Mouse (Mus musculus) thymus, adult 2 months (tissue): ENCODE measurements around the gene Lhx1. TPM values are rescaled to one million over a fixed set of nuclear protein-coding genes. Genes with fewer than 3 reads are reported as not detected.

Source experiments
- DNase-seq: peaks from one replicate; pipeline ENCODE4 v3.0.0; 2021
- H3K27ac ChIP-seq: fragments of 200-500 bp; 2 replicates; pipeline ENCODE4 v1.5.1; 2012; ENCODE audit warnings: low read length, control low read depth; ENCODE audit not compliant: control insufficient read depth, insufficient read depth
- H3K27me3 ChIP-seq: fragments of 200-500 bp; 2 replicates; pipeline ENCODE4 v1.6.1; 2012; ENCODE audit warnings: mild to moderate bottlenecking, low read length, moderate library complexity, mixed read lengths; ENCODE audit not compliant: control insufficient read depth, insufficient read depth
- H3K36me3 ChIP-seq: fragments of 200-500 bp; 2 replicates; pipeline ENCODE4 v1.6.1; 2012; ENCODE audit warnings: mild to moderate bottlenecking, low read length, moderate library complexity; ENCODE audit not compliant: control insufficient read depth, insufficient read depth
- H3K4me1 ChIP-seq: fragments of 200-500 bp; replicated peaks from 2 replicates; pipeline ENCODE4 v1.6.1; 2012; ENCODE audit warnings: low read length; ENCODE audit not compliant: control insufficient read depth, insufficient read depth
- H3K4me3 ChIP-seq: fragments of 200-500 bp; 2 replicates; pipeline ENCODE4 v1.5.1; 2012; ENCODE audit warnings: mild to moderate bottlenecking, low read length, control low read depth, moderate library complexity; ENCODE audit not compliant: control insufficient read depth, insufficient read depth
- CTCF ChIP-seq: fragments of 200-500 bp; IDR thresholded peaks from 2 replicates; pipeline ENCODE4 v1.5.1; 2012; ENCODE audit warnings: mild to moderate bottlenecking, control low read depth, low read length, moderate library complexity, borderline replicate concordance; ENCODE audit not compliant: control insufficient read depth, poor library complexity, insufficient read depth; ENCODE audit errors: extremely low read depth
- POLR2A ChIP-seq: fragments of 200-500 bp; IDR thresholded peaks from 2 replicates; pipeline ENCODE4 v1.6.1; 2012; ENCODE audit warnings: mild to moderate bottlenecking, low read length, control low read depth, moderate library complexity; ENCODE audit not compliant: control insufficient read depth, poor library complexity, insufficient read depth; ENCODE audit errors: extremely low read depth
- WGBS: fragments of 180-500 bp; shearing (Covaris S2); methylation state at CpG from one replicate; pipeline ENCODE4 v1.1.7; 2018; 5-methylcytosine and 5-hydroxymethylcytosine counted together
- polyA plus RNA-seq: library from polyadenylated mRNA; depleted of rRNA; stranded (reverse); fragments of >200 nt; gene quantifications from 2 replicates; pipeline ENCODE4 v1.2.3, GENCODE M21; 2012

The Lhx1 gene
- polyA plus RNA-seq, 1 experiment: 0.13 TPM

DNA sequence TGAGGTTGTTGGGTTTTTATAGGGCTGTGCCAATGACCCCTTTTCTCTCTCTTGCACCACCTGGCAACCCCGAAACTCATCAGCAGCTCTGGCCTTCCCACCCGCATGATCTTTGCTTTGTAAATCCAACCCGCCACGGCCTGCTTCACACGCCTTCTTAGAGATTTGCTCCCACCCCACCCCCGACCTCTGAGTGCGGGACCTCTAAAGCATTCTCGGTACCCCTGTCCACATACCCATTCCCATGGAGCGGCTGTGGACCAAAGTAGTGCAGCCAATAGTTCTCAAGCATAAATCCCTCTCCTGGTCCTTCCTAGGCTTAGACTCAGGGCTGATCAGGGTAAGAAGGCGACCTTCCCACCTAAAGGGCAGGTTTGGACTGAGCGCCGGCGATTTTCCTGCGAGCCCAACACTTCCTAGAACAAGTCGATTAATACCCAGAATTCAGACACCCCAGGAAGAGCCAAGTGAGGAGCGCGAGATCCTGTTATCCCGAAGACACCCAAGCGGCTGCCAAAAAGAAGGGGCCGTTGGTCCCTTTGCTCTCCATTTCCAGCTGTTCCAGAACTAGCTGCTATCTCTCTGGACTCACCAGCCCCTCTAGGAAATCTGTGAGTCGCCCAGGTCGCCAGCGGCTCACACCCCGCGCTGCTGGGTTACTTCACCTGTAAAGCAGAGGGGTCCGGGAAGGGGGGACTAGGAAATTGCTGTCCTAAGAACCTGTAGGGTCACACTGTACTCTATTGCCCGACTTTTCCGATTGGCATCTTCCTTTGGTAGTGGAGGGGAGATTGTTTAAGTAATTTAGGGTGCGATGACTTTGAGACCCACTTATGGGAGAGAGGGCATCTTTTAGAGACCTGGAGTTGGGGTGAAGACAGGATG, 1.9 kb upstream of the Lhx1 start:
- peaks cover 50% of the 10 kb centered on the region for H3K27me3 ChIP-seq
- H3K27ac ChIP-seq: no peak overlapping the region
- peaks cover 14% of the 10 kb centered on the region for H3K4me1 ChIP-seq
- no peak for DNase-seq
- H3K36me3 ChIP-seq: no peaks in the 10 kb centered on the region
- TF ChIP-seq POLR2A: no peak
- no peak for TF ChIP-seq CTCF
- 12% methylated on average over 29 of the region's 29 CpGs for WGBS
- H3K4me3 ChIP-seq: no peak overlapping the region

DNA sequence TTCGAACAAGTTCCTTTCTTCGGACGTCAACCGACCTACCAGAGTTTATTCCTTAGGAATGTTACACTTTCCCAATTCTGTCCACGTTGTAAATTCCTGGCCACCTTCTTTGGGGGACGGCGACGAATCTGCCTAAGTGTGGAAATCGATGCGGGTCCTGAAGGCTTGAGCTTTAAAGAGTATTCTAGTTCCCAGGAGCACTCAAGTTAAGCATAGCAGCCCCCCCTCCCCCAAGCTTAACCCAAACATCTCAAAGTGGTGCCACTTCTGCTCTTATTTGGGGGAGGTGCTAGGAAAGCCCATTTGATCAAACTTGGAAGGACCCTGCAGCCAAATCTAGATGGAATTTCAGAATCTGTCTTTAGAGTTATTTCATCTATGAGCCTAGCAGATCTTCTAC, 1.1 kb upstream of the Lhx1 start:
- Histone ChIP-seq H3K27me3 (peaks cover 57% of the 10 kb centered on the region), H3K36me3 (no peaks in the 10 kb centered on the region), H3K4me1 (peaks cover 14% of the 10 kb centered on the region), H3K27ac (no peak overlapping the region), H3K4me3 (no peak overlapping the region)
- DNase-seq: no peak
- TF ChIP-seq POLR2A: no peak
- no peak for TF ChIP-seq CTCF
- 11% methylated on average over 10 of the region's 10 CpGs for WGBS

DNA sequence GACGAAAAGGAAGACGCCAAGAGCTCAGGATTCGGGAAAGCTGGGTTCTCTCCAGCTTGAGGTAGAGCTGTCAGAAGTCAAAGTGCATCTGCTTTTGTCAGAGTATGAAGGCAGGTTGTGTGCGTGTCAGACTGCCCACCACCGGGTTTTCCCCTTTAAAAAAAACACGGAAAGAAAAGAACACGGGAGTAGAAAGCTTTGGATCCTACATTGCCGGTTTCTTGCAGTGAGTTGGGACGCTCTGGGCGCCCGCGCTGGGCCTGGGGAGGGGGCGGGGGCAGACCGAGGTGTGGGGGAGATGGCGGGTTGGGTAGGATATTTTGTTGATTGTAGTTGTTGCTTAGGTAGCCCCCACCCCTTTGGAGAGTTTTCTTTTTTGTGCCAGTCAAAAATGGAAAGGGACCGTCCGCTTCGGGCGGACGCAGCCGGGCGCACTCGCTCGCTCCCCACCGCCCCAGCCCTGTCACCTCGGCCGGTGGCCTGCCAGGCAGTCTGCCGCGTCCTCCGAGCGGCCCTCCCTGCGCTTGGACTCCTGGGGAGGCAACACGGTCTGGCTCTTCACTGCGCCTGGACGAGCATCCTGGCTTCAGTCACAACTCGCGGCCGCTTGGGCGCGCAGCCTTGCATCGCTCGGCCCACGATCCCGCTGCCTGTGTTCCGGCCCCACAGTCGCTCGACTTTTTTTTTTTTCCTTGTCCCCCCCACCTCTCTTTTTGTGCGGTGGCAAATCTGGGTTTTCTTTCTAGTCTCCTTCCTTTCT, 644 bp downstream of the Lhx1 start:
- WGBS: 6% methylated on average over 48 of the region's 48 CpGs
- peaks cover 14% of the 10 kb centered on the region for H3K4me1 ChIP-seq
- no peaks in the 10 kb centered on the region for H3K36me3 ChIP-seq
- H3K27ac ChIP-seq: no peak overlapping the region
- peaks cover 67% of the 10 kb centered on the region for H3K27me3 ChIP-seq
- 0 out of 2 replicates have a peak overlapping the region, but pooled peaks have one; percentile 34 for H3K4me3 ChIP-seq
- TF ChIP-seq CTCF (no peak), POLR2A (no peak)
- no peak for DNase-seq

DNA sequence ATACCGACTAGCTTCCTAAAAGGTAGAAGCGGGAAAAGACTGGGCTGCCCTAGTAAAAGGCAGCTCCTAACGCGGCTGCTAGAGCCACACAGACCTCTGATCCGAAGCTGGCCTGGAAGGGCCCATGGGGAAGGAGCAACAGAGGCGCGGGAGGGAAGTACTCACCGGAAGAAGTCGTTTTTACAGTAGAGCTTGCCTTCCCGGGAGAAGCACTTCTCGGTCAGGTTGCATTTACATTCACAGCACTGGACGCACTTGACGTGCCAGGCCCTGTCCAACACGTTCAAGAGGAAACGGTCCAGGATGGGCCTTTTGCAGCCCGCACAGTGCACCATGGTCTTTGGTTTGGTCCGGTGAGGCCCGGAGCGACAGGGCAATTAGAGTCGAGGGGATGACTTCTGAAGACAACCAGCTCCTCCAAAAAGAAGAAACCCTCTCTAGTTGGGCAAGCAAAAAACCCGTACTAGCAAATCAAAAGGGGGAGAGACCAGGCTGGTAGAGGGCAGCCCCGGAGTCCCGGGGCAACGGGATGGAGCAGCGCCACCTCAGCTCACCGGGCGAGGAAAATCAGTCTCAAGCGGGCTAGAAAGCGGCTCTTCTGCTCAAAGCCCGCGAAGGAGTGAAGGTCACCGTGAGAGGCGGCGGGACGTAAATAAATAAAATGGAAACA, 1.4 kb downstream of the Lhx1 start:
- Histone ChIP-seq H3K27ac (no peak overlapping the region), H3K4me3 (no peak overlapping the region), H3K4me1 (peaks cover 14% of the 10 kb centered on the region), H3K27me3 (peaks cover 69% of the 10 kb centered on the region), H3K36me3 (no peaks in the 10 kb centered on the region)
- no peak for DNase-seq
- TF ChIP-seq POLR2A: no peak
- no peak for TF ChIP-seq CTCF
- WGBS: 3% methylated on average over 35 of the region's 35 CpGs

DNA sequence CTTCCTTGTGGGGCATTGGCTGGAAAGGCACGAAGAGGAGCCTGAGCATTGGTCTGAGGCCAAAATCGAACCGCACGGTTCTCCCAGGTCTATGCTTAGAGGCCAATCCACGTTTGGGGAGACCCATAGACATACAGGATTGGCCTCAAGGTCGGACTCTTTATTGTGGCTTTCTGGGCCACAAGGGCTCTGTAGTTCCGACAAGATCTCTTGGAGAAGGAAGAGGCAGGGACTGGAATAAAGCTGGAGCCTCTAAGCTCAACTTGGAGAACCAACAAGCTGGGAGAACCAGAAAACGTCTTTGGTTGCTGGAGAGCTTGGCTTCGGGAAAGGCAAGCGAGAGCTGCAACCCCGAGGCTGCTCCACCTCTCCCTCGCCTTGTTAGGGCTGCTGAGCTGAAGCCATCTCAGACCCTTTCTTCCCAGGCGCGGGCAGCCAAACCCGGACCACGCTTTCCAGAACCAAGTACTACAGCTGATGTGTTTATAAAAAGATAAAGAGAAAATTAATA, 2.0 kb downstream of the Lhx1 start:
- no peak for DNase-seq
- Histone ChIP-seq H3K4me3 (no peak overlapping the region), H3K27me3 (peaks cover 69% of the 10 kb centered on the region), H3K27ac (no peak overlapping the region), H3K4me1 (peaks cover 14% of the 10 kb centered on the region), H3K36me3 (no peaks in the 10 kb centered on the region)
- 5% methylated on average over 16 of the region's 16 CpGs for WGBS
- TF ChIP-seq POLR2A (no peak), CTCF (no peak)
